Mouse (Mus musculus) left cerebral cortex, postnatal 4 days (tissue): ENCODE data around the gene Olfr934. TPM values are rescaled to one million over a fixed set of nuclear protein-coding genes. Genes with fewer than 3 reads are reported as not detected.

Experiments
- DNase-seq: peaks from one replicate; pipeline ENCODE4 v3.0.0-alpha.2; 2022
- intact Hi-C: fragments of 180-260 bp; cut with DNase I; formaldehyde crosslinking; loops from one replicate; pipeline ENCODE4 v1.15.1; 2025
- total RNA-seq, 2 experiments: library from RNA; stranded (reverse); gene quantifications; 2 replicates each; pipeline ENCODE4 v1.2.3; 2021

Gene Olfr934
- total RNA-seq = not detected

DNA sequence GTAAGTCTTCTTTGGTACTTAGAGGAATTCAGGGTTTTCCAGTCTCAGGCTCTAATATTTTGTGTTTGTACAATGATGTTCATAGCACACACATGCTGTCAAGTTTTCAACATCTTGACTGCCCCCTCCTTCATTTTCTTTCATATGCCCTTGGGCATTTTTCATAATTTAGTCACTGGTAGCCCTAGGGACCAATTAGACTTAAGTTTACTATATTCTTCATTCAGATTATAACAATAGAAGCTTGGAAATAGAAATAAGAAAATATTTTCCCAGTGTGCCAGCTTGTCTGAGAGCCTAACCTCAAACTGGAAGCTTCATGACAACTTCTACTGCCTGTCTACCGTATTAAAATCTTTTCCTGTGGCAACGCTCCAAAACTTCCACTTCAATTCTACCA is at the start of gene Olfr934:
TSS of gene Olfr934 (minus strand) at position 101 of the 400 bp plus-strand sequence.
- intact Hi-C loops = no loop called here
- DNase-seq = no peak

DNA sequence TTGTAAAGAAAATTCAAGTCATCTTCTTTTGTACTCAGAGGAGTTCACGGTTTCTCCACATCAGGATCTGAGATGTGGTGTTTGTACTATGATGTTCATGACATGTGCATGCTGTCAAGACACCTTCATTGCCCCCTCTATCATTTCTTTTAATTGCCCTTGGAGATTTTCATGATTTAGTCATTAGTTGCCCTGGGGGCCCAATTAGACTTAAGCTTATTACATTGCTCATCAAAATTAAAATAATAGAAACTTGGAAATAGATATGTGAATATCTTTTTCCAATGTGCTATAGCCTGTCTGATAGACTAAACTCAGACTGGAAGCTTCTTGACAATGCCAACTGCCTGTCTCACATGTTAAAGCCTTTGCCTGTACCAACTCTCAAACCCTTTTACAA is 35.2 kb upstream of the Olfr934 start, which contains the start of gene Olfr146:
TSS of gene Olfr146 (minus strand) at position 101 of the 400 bp plus-strand sequence.
- intact Hi-C loops = no loop called here
- no peak for DNase-seq

DNA sequence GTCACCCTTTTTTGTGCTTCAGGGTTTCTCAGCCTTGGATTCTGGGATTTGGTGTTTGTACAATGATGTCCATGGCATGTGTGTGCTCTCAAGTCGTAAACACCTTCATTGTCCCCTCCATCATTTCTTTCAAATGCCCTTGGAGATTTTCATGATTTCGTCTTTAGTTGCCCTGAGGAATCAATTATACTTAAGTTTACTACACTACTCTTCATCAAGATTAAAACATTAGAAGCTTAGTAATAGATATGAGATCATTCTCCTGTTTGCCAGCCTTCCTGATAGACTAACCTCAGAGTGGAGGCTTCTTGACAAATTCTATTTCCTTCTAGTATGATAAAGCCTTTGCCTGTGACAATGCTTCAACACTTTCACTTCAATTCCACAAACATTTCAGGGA is 11.5 kb upstream of the Olfr934 start, which contains the start of gene Olfr935:
TSS of gene Olfr935 (minus strand) at position 101 of the 400 bp plus-strand sequence.
- intact Hi-C loops = no loop called here
- no peak for DNase-seq

DNA sequence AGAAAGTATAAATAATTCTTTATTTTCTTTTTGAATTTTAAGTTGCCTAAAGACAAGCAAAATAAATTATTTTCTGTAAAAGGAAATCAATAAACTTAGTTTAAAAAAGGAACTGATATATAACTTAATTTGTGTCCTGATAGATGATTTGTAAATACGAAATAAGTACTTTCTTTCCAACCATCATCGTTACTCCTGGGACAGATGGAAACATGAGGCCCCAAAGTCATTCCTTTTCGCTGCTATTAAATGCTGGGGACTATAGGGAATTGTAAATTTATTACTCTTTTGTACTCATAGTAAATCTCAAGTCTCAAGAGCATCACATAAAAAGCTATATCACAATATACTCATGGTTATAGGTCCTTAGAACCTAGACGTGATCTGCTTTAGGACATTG is 16.1 kb downstream of the Olfr934 start, which contains the start of gene Olfr933:
TSS of gene Olfr933 (plus strand) at position 301 of the 400 bp plus-strand sequence.
- no peak for DNase-seq
- intact Hi-C loops = no loop called here

DNA sequence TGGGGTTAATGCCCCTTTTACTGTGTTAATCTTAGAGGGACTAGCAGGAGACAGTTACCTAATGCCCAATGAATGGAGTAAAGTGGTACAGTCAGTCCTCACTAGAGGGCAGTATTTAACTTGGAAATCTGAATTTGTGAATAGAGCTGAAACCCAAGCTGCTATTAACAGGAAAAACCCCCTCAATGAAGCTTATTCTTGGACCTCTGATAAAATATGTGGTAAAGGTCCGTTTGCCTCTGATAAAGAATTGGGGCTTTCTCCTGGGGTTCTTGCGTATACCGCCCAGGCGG is 34.0 kb downstream of the Olfr934 start:
- DNase-seq = no peak
- intact Hi-C loops = no loop called here

DNA sequence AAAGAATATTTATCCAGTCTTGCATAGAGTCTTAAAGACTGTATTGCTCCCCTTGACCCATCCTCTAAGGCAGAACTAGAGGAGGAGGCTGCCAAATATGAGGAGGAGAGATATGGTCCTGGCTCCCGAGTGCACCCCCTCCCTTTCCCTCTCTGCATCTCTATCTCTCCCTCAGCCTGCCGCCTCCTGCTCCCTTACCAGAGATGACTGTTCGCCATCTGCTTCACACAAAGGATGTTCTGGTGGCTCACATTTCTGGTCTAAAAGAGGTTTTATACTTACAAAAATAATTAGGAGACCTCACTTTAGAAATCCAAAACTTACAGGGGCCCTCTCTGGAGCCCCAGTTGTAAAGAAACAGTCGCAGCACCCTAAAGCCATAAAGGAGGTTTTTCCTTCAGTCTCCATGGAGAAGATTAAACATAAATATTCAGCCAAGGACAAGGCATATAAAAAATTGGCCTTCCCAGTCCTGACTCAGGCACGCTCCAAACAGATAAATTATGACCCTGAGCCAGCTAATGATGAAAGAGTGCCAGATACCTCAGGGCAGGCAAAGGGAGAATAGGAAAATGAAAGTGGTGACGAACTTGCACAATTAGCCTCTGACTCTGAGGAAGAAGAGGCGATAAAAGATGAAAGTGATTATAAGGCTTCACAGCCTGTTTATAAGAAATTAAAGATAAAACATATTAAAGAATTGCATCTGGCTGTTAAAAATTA is 34.6 kb downstream of the Olfr934 start:
- DNase-seq = no peak
- intact Hi-C loops = no loop called here

Other genes starting within 250 kb of the Olfr934 start
- gene Olfr920, start 236.0 kb downstream of the Olfr934 start, total RNA-seq = under 1 TPM in 1 of 2 experiments, not detected in 1; 0.06 TPM
- gene Olfr921, start 215.2 kb downstream of the Olfr934 start, total RNA-seq = not detected
- not detected for gene Olfr922, start 173.7 kb downstream of the Olfr934 start, total RNA-seq
- gene Olfr923, start 161.8 kb downstream of the Olfr934 start, total RNA-seq = not detected
- not detected for gene Olfr924, start 143.9 kb downstream of the Olfr934 start, total RNA-seq
- not detected for gene Olfr26, start 133.3 kb downstream of the Olfr934 start, total RNA-seq
- not detected for gene Olfr926, start 111.2 kb downstream of the Olfr934 start, total RNA-seq
- gene Olfr930, start 58.5 kb downstream of the Olfr934 start, total RNA-seq = not detected
- not detected for gene Olfr933, start 16.0 kb downstream of the Olfr934 start, total RNA-seq
- gene Olfr935, start 11.4 kb upstream of the Olfr934 start, total RNA-seq = not detected
- gene Olfr146, start 35.1 kb upstream of the Olfr934 start, total RNA-seq = not detected
- gene Olfr937, start 76.6 kb upstream of the Olfr934 start, total RNA-seq = not detected
- not detected for gene Olfr938, start 90.6 kb upstream of the Olfr934 start, total RNA-seq
- gene Olfr27, start 139.8 kb upstream of the Olfr934 start, total RNA-seq = not detected
- not detected for gene Olfr943, start 178.0 kb upstream of the Olfr934 start, total RNA-seq
- not detected for gene Olfr944, start 213.6 kb upstream of the Olfr934 start, total RNA-seq